Mouse (Mus musculus): ENCODE measurements around the gene Gm38431. TPM values are rescaled to one million over a fixed set of nuclear protein-coding genes. Genes with fewer than 3 reads are reported as not detected.
"Not testable (repeated sequence)": the region's sequence is repeated elsewhere in the genome, so short reads cannot be mapped to it uniquely, and the experiment has no call there.

Gene Gm38431
- total RNA-seq, 1 experiment from 2014 or later = 4.7 TPM

- ATAC-seq (ENCODE audit: extremely low read depth, insufficient number of reproducible peaks, low FRiP score, poor library complexity, severe bottlenecking) = no peak
These were observed 28.9 kb downstream of the Gm38431 start for GRCm38 (mm10) chr9:21062928-21063327.

GRCm38 (mm10) chr9:21051578-21051977 is 40.2 kb downstream of the Gm38431 start:
- no peak for ATAC-seq (ENCODE audit: extremely low read depth, insufficient number of reproducible peaks, low FRiP score, poor library complexity, severe bottlenecking)

GRCm38 (mm10) chr9:21045235-21045634 is 46.6 kb downstream of the Gm38431 start:
- ATAC-seq (ENCODE audit: extremely low read depth, insufficient number of reproducible peaks, low FRiP score, poor library complexity, severe bottlenecking) = no peak

GRCm38 (mm10) chr9:21044785-21045184 is 47.0 kb downstream of the Gm38431 start:
- ATAC-seq (ENCODE audit: extremely low read depth, insufficient number of reproducible peaks, low FRiP score, poor library complexity, severe bottlenecking) = not testable (repeated sequence)

GRCm38 (mm10) chr9:21043563-21043962 is 48.2 kb downstream of the Gm38431 start:
- no peak for ATAC-seq (ENCODE audit: extremely low read depth, insufficient number of reproducible peaks, low FRiP score, poor library complexity, severe bottlenecking)

GRCm38 (mm10) chr9:21041308-21041707 is 50.5 kb downstream of the Gm38431 start:
- no peak for ATAC-seq (ENCODE audit: extremely low read depth, insufficient number of reproducible peaks, low FRiP score, poor library complexity, severe bottlenecking)

- ATAC-seq (ENCODE audit: extremely low read depth, insufficient number of reproducible peaks, low FRiP score, poor library complexity, severe bottlenecking) = no peak
These were observed 52.0 kb downstream of the Gm38431 start for GRCm38 (mm10) chr9:21039779-21040178.

- ATAC-seq (ENCODE audit: extremely low read depth, insufficient number of reproducible peaks, low FRiP score, poor library complexity, severe bottlenecking) = no peak
These were observed 54.3 kb downstream of the Gm38431 start for GRCm38 (mm10) chr9:21037481-21037891.

- no peak for ATAC-seq (ENCODE audit: extremely low read depth, insufficient number of reproducible peaks, low FRiP score, poor library complexity, severe bottlenecking)
These were observed 55.1 kb downstream of the Gm38431 start for GRCm38 (mm10) chr9:21036666-21037065.

GRCm38 (mm10) chr9:21036161-21036560 is 55.6 kb downstream of the Gm38431 start:
- ATAC-seq (ENCODE audit: extremely low read depth, insufficient number of reproducible peaks, low FRiP score, poor library complexity, severe bottlenecking) = no peak

GRCm38 (mm10) chr9:21035586-21035985 is 56.2 kb downstream of the Gm38431 start:
- ATAC-seq (ENCODE audit: extremely low read depth, insufficient number of reproducible peaks, low FRiP score, poor library complexity, severe bottlenecking) = no peak

- ATAC-seq (ENCODE audit: extremely low read depth, insufficient number of reproducible peaks, low FRiP score, poor library complexity, severe bottlenecking) = no peak
These were observed 57.2 kb downstream of the Gm38431 start for GRCm38 (mm10) chr9:21034481-21035085.

- ATAC-seq (ENCODE audit: extremely low read depth, insufficient number of reproducible peaks, low FRiP score, poor library complexity, severe bottlenecking) = peak; percentile 38; the same call in 1 of the 2 replicates
These were observed 58.7 kb downstream of the Gm38431 start for GRCm38 (mm10) chr9:21033136-21033535.

- no peak for ATAC-seq (ENCODE audit: extremely low read depth, insufficient number of reproducible peaks, low FRiP score, poor library complexity, severe bottlenecking)
These were observed 59.3 kb downstream of the Gm38431 start for GRCm38 (mm10) chr9:21032491-21032890.

- no peak for ATAC-seq (ENCODE audit: extremely low read depth, insufficient number of reproducible peaks, low FRiP score, poor library complexity, severe bottlenecking)
These were observed 59.9 kb downstream of the Gm38431 start, which contains the start of gene Icam5 for GRCm38 (mm10) chr9:21031896-21032351. Icam5 (plus strand) TSS chr9:21032073.

- ATAC-seq (ENCODE audit: extremely low read depth, insufficient number of reproducible peaks, low FRiP score, poor library complexity, severe bottlenecking) = peak; percentile 4; the same call in 1 of the 2 replicates
These were observed 60.4 kb downstream of the Gm38431 start for GRCm38 (mm10) chr9:21031251-21031895.

GRCm38 (mm10) chr9:21030781-21031250 is 61.0 kb downstream of the Gm38431 start:
- ATAC-seq (ENCODE audit: extremely low read depth, insufficient number of reproducible peaks, low FRiP score, poor library complexity, severe bottlenecking) = peak; percentile 70

GRCm38 (mm10) chr9:21030055-21030600 is 61.7 kb downstream of the Gm38431 start:
- no peak for ATAC-seq (ENCODE audit: extremely low read depth, insufficient number of reproducible peaks, low FRiP score, poor library complexity, severe bottlenecking)

GRCm38 (mm10) chr9:21029291-21030054 is 62.3 kb downstream of the Gm38431 start, which contains the start of gene Icam4:
Icam4 (plus strand) TSS chr9:21029373.
- peak; percentile 36 for ATAC-seq (ENCODE audit: extremely low read depth, insufficient number of reproducible peaks, low FRiP score, poor library complexity, severe bottlenecking)
